Mouse (Mus musculus) liver, embryonic 15.5 days (tissue): ENCODE data around the gene Ano10. TPM values are rescaled to one million over a fixed set of nuclear protein-coding genes. Genes with fewer than 3 reads are reported as not detected.

Experiments
- ATAC-seq: fragments of 200-750 bp; cut with Nextera tagmentation; 2 replicates; pipeline ENCODE4 v1.8.0; 2017; ENCODE audit warnings: moderate number of reproducible peaks, mild to moderate bottlenecking, moderate library complexity; ENCODE audit not compliant: insufficient read depth
- H3K27ac ChIP-seq: fragments of 300-500 bp; sonication (generic); replicated peaks from 2 replicates; pipeline ENCODE4 v1.5.1; 2015; ENCODE audit warnings: mild to moderate bottlenecking, inconsistent platforms
- H3K27me3 ChIP-seq: fragments of 300-500 bp; sonication (generic); 2 replicates; pipeline ENCODE4 v1.6.1; 2015; ENCODE audit warnings: mild to moderate bottlenecking, inconsistent platforms
- H3K36me3 ChIP-seq: fragments of 300-500 bp; sonication (generic); replicated peaks from 2 replicates; pipeline ENCODE4 v1.6.1; 2015; ENCODE audit warnings: moderate library complexity, mild to moderate bottlenecking, inconsistent platforms
- H3K4me1 ChIP-seq: fragments of 300-500 bp; sonication (generic); replicated peaks from 2 replicates; pipeline ENCODE4 v1.6.1; 2015; ENCODE audit warnings: inconsistent platforms
- H3K4me2 ChIP-seq: fragments of 300-500 bp; sonication (generic); 2 replicates; pipeline ENCODE4 v1.6.1; 2015; ENCODE audit warnings: moderate library complexity, mild to moderate bottlenecking, inconsistent platforms
- H3K4me3 ChIP-seq: fragments of 300-500 bp; sonication (generic); replicated peaks from 2 replicates; pipeline ENCODE4 v1.5.1; 2015; ENCODE audit warnings: mild to moderate bottlenecking, inconsistent platforms
- H3K9ac ChIP-seq: fragments of 300-500 bp; sonication (generic); 2 replicates; pipeline ENCODE4 v1.6.1; 2015; ENCODE audit warnings: moderate library complexity, mild to moderate bottlenecking, inconsistent platforms
- H3K9me3 ChIP-seq: fragments of 300-500 bp; sonication (generic); replicated peaks from 2 replicates; pipeline ENCODE4 v1.6.1; 2016; ENCODE audit warnings: inconsistent platforms
- WGBS: fragments of 180-500 bp; shearing (Covaris S2); methylation state at CpG from one replicate; pipeline ENCODE4 v1.1.7; 2015; ENCODE audit warnings: mixed read lengths; ENCODE audit not compliant: insufficient replicate concordance; 5-methylcytosine and 5-hydroxymethylcytosine counted together
- polyA plus RNA-seq: library from polyadenylated mRNA; unstranded; fragments of >200 nt; fragmentation: Nextera tagmentation; extraction: Ambion mirVana; gene quantifications from 2 replicates; pipeline ENCODE4 v1.2.1, GENCODE M21; 2015

Gene Ano10
- polyA plus RNA-seq, 1 experiment from 2014 or later, result 13.7 TPM

- Histone ChIP-seq H3K36me3 (no peaks in the 10 kb centered on the region), H3K27ac (no peak overlapping the region), H3K27me3 (no peaks in the 10 kb centered on the region), H3K9me3 (no peaks in the 10 kb centered on the region), H3K4me3 (no peak overlapping the region), H3K9ac (no peak overlapping the region), H3K4me1 (peaks cover 5% of the 10 kb centered on the region), H3K4me2 (no peak overlapping the region)
- no peak for ATAC-seq
- 59% methylated on average over 5 of the region's 5 CpGs for WGBS
Measured at GRCm38 (mm10) chr9:122197021-122197420, 97.2 kb downstream of the Ano10 start.

DNA sequence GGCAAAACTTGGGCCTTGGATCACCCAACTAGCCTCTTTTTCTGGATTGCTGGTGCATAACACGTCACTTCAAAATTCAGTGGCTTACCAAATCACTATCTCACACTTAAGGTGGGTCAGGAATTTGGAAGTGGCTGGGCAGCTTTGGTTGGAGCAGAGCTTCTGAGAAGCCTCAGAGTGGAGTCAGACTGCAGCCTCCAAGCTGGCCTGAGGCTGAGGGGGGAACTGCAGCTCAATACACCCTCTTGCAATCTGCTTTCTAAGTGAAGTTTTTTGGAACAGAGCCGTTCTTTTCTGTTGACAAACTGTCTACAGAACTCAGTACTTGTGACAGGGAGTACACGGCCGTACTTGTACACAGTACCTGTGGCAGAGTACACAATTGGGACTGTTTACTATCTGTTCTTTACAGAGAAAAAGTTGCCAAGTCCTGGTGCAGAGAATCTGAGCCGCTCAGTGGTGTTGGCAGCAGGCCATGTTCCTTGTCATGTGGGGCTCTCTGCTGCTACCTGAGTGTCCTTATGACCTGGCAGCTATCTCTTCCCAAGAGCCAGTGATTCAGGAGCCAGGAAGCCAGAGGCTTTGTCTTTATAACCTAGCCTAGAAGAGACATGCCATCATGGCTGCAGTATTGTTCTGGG lies 99.1 kb downstream of the Ano10 start:
- H3K27me3 ChIP-seq, result no peaks in the 10 kb centered on the region
- H3K9ac ChIP-seq, result no peak overlapping the region
- no peak overlapping the region for H3K4me3 ChIP-seq
- H3K36me3 ChIP-seq, result no peaks in the 10 kb centered on the region
- peak; percentile 69 for ATAC-seq
- 53% methylated on average over 5 of the region's 5 CpGs for WGBS
- H3K9me3 ChIP-seq, result no peaks in the 10 kb centered on the region
- peaks cover 5% of the 10 kb centered on the region for H3K4me1 ChIP-seq
- H3K4me2 ChIP-seq, result no peak overlapping the region
- peak overlapping the region; percentile 53 for H3K27ac ChIP-seq

DNA sequence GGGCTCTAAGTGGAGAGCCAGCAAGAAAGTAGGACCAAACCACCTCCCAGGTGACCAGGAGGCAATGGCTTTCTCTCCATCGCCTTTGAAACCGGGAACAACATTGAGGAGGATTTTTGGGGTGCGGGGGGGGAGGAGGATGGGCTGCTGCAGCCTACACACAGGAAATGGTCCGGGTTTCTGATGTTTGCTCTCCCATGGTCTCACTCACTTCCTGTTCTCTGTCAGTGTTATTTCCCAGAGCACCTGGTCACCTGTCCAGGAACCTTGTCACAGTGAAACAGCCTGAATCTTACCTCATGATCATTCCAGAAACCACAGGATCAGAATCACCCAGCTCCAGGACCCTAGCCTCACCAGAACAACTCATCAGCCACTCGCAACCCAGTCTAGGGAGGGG lies 100.4 kb downstream of the Ano10 start:
- no peak overlapping the region for H3K27ac ChIP-seq
- H3K4me3 ChIP-seq, result no peak overlapping the region
- ATAC-seq, result no peak
- peaks cover 5% of the 10 kb centered on the region for H3K4me1 ChIP-seq
- WGBS, result 56% methylated on average over 5 of the region's 5 CpGs
- H3K9me3 ChIP-seq, result no peaks in the 10 kb centered on the region
- H3K4me2 ChIP-seq, result no peak overlapping the region
- H3K36me3 ChIP-seq, result no peaks in the 10 kb centered on the region
- no peak overlapping the region for H3K9ac ChIP-seq
- H3K27me3 ChIP-seq, result no peaks in the 10 kb centered on the region

DNA sequence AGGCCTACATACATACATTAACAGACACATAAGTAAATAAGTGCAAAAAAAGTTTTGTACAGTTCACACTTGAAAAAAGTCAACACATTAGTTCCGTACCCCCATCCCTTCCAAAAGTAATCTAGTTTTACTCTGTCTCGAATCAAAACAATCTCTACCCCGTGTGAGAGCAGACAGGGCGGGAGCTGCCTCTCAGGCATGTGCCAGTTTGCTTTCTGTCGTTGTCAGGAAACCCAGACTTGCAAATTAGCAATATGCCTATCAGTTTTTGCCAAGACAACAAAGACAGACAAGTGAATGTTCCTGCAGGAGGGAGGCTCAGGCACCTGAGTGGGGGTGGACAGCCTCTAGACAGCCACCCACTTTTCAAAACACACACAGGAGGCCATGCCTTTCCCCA lies 100.9 kb downstream of the Ano10 start:
- no peaks in the 10 kb centered on the region for H3K27me3 ChIP-seq
- WGBS, result 44% methylated on average over 5 of the region's 5 CpGs
- H3K27ac ChIP-seq, result no peak overlapping the region
- H3K9me3 ChIP-seq, result no peaks in the 10 kb centered on the region
- no peak overlapping the region for H3K4me3 ChIP-seq
- ATAC-seq, result no peak
- no peak overlapping the region for H3K9ac ChIP-seq
- H3K36me3 ChIP-seq, result no peaks in the 10 kb centered on the region
- H3K4me1 ChIP-seq, result peaks cover 8% of the 10 kb centered on the region
- H3K4me2 ChIP-seq, result no peak overlapping the region

DNA sequence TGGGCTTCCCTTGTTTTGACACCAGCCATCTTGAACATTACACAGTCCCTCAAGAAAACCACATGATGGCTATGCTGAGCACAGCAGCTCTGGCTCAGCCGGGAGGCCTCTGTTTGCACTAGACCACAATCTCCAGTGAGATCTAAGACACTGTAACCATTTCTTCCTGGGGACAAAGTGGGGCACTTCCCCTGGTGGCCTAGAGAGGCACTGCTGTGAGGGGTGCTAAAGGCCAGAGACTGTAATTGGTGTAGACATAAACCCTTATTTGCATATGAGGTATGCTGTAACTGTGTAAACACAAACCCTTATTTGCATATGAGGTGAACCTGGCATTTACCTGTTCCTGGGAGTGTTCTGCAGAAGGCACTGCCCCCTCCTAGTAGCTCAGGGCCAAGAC lies 105.5 kb downstream of the Ano10 start:
- 7% methylated on average over 1 of the region's 1 CpGs for WGBS

DNA sequence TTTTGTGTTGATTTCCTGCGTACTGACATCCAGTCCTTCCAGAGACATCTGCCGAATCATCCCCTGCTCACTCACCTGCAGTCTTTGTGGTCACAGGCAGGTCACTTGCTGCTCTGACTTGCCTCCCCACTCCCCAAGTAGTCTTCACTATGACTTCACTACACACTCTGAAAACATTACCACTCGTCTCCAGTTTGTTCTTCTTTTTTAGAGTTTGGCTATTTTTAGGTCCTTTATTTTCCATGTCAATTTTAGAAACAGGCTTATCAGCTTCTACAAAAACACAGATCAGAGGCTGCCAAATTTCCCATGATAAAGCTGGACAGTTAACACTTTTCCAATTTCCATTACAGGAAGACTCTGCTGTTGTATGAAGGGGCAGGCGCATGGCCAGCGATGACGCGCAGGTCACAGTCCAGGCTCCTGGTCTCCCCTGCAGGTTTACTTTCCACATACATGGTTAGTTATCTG lies 106.7 kb downstream of the Ano10 start:
- H3K9ac ChIP-seq, result no peak overlapping the region
- no peak overlapping the region for H3K4me2 ChIP-seq
- 55% methylated on average over 7 of the region's 7 CpGs for WGBS
- peaks cover 19% of the 10 kb centered on the region for H3K4me1 ChIP-seq
- H3K27ac ChIP-seq, result no peak overlapping the region
- H3K27me3 ChIP-seq, result no peaks in the 10 kb centered on the region
- no peak overlapping the region for H3K4me3 ChIP-seq
- no peak for ATAC-seq
- H3K9me3 ChIP-seq, result no peaks in the 10 kb centered on the region
- H3K36me3 ChIP-seq, result no peaks in the 10 kb centered on the region

More for the DNA sequence above, 105.5 kb downstream of the Ano10 start:
- H3K4me3 ChIP-seq, result no peak overlapping the region
- no peaks in the 10 kb centered on the region for H3K27me3 ChIP-seq
- no peak overlapping the region for H3K27ac ChIP-seq
- no peak overlapping the region for H3K9ac ChIP-seq
- H3K4me2 ChIP-seq, result no peak overlapping the region
- peaks cover 19% of the 10 kb centered on the region for H3K4me1 ChIP-seq
- H3K36me3 ChIP-seq, result no peaks in the 10 kb centered on the region
- no peaks in the 10 kb centered on the region for H3K9me3 ChIP-seq
- no peak for ATAC-seq

DNA sequence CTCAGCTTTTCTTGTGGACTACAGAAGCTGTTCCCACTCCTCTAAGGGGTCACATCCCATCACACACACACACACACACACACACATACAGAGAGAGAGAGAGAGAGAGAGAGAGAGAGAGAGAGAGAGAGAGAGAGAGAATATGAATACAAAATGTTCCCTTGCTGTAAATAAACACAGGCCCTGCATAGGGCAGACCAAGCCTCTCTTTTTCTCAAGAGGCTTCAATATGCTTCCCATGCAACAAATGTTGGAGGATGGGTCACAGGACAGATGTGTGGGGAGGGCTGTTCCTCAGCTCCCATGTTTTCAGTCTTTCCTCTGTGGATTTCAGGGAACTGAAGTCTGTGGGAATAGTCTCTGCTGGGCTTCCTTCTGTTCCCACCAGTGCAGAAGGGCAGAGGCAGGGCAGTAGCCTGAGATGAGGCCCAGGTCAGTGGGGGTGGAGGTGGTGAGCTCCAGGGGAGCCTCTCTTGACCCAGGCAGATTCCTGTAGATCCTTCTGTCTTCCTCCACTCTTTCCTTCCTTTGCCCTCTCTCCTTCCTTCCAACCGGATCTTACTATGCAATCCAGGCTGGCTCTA lies 107.5 kb downstream of the Ano10 start:
- Histone ChIP-seq H3K4me2 (no peak overlapping the region), H3K9ac (no peak overlapping the region), H3K27ac (no peak overlapping the region), H3K4me1 (peaks cover 19% of the 10 kb centered on the region), H3K4me3 (no peak overlapping the region), H3K36me3 (no peaks in the 10 kb centered on the region), H3K27me3 (no peaks in the 10 kb centered on the region), H3K9me3 (no peaks in the 10 kb centered on the region)
- 33% methylated on average over 1 of the region's 1 CpGs for WGBS
- ATAC-seq, result no peak

GRCm38 (mm10) chr9:122185953-122186352 lies 108.3 kb downstream of the Ano10 start:
- ATAC-seq, result no peak
- 76% methylated on average over 6 of the region's 6 CpGs for WGBS
- no peak overlapping the region for H3K9ac ChIP-seq

GRCm38 (mm10) chr9:122185061-122185460 lies 109.2 kb downstream of the Ano10 start:
- H3K36me3 ChIP-seq, result no peaks in the 10 kb centered on the region
- ATAC-seq, result peak; percentile 33; the same call in 1 of the 2 replicates
- no peaks in the 10 kb centered on the region for H3K27me3 ChIP-seq
- no peak overlapping the region for H3K4me2 ChIP-seq
- no peak overlapping the region for H3K27ac ChIP-seq
- H3K4me1 ChIP-seq, result peaks cover 19% of the 10 kb centered on the region
- 6% methylated on average over 2 of the region's 2 CpGs for WGBS
- no peaks in the 10 kb centered on the region for H3K9me3 ChIP-seq
- H3K9ac ChIP-seq, result no peak overlapping the region
- no peak overlapping the region for H3K4me3 ChIP-seq

More at GRCm38 (mm10) chr9:122185953-122186352, 108.3 kb downstream of the Ano10 start:
- no peak overlapping the region for H3K4me3 ChIP-seq
- no peaks in the 10 kb centered on the region for H3K27me3 ChIP-seq
- no peak overlapping the region for H3K4me2 ChIP-seq
- H3K4me1 ChIP-seq, result peaks cover 19% of the 10 kb centered on the region
- H3K36me3 ChIP-seq, result no peaks in the 10 kb centered on the region
- H3K9me3 ChIP-seq, result no peaks in the 10 kb centered on the region
- H3K27ac ChIP-seq, result no peak overlapping the region

- H3K27me3 ChIP-seq, result no peaks in the 10 kb centered on the region
- 51% methylated on average over 3 of the region's 3 CpGs for WGBS
- no peak overlapping the region for H3K4me2 ChIP-seq
- no peak for ATAC-seq
- H3K4me1 ChIP-seq, result peaks cover 19% of the 10 kb centered on the region
- no peaks in the 10 kb centered on the region for H3K36me3 ChIP-seq
- H3K9me3 ChIP-seq, result no peaks in the 10 kb centered on the region
- H3K9ac ChIP-seq, result no peak overlapping the region
- H3K27ac ChIP-seq, result no peak overlapping the region
- H3K4me3 ChIP-seq, result no peak overlapping the region
Measured at GRCm38 (mm10) chr9:122184329-122184728, 109.9 kb downstream of the Ano10 start.

DNA sequence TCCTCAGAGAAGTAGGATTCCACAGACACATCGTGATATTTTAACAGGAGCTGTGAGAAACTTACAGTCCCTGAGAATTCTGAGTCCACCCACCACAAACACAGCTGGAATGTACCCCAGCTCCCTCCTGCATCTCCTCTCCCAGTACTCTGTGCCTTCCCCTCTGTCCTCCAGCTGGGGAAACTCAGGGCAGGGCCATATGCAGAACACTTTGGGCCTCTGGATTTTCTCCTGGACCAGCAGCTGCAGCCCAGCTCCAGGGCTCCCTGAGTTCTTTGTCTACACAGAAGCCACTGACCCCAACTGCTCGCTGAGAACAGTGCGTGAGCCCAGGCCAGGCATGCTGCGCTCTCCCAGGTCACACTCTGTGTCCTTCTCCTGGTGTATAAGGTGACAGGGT lies 111.1 kb downstream of the Ano10 start:
- 82% methylated on average over 4 of the region's 4 CpGs for WGBS
- Histone ChIP-seq H3K27ac (no peak overlapping the region), H3K27me3 (no peaks in the 10 kb centered on the region)

More for the DNA sequence above, 111.1 kb downstream of the Ano10 start:
- H3K36me3 ChIP-seq, result no peaks in the 10 kb centered on the region
- no peak for ATAC-seq
- H3K4me2 ChIP-seq, result no peak overlapping the region
- no peaks in the 10 kb centered on the region for H3K9me3 ChIP-seq
- peaks cover 14% of the 10 kb centered on the region for H3K4me1 ChIP-seq
- no peak overlapping the region for H3K4me3 ChIP-seq
- H3K9ac ChIP-seq, result no peak overlapping the region
